Mouse (Mus musculus) liver, embryonic 13.5 days (tissue): ENCODE data around the gene Cdc14b. TPM values are rescaled to one million over a fixed set of nuclear protein-coding genes. Genes with fewer than 3 reads are reported as not detected.

ENCODE experiments used
- ATAC-seq: fragments of 200-750 bp; cut with Nextera tagmentation; 2 replicates; pipeline ENCODE4 v1.8.0; 2017; ENCODE audit warnings: low read depth, mild to moderate bottlenecking, moderate number of reproducible peaks, moderate library complexity
- DNase-seq: peaks from one replicate; pipeline ENCODE4 v3.0.0; 2022
- H3K27ac ChIP-seq: fragments of 300-500 bp; sonication (generic); 2 replicates; pipeline ENCODE4 v1.5.1; 2015; ENCODE audit warnings: moderate library complexity, mild to moderate bottlenecking, inconsistent platforms
- H3K27me3 ChIP-seq: fragments of 300-500 bp; sonication (generic); 2 replicates; pipeline ENCODE4 v1.6.1; 2015; ENCODE audit warnings: mild to moderate bottlenecking, inconsistent platforms
- H3K36me3 ChIP-seq: fragments of 300-500 bp; sonication (generic); 2 replicates; pipeline ENCODE4 v1.6.1; 2015; ENCODE audit warnings: mild to moderate bottlenecking, inconsistent platforms
- H3K4me1 ChIP-seq: fragments of 300-500 bp; sonication (generic); replicated peaks from 2 replicates; pipeline ENCODE4 v1.6.1; 2015; ENCODE audit warnings: inconsistent platforms
- H3K4me2 ChIP-seq: fragments of 300-500 bp; sonication (generic); 2 replicates; pipeline ENCODE4 v1.6.1; 2015; ENCODE audit warnings: inconsistent platforms, mild to moderate bottlenecking, moderate library complexity
- H3K4me3 ChIP-seq: fragments of 300-500 bp; sonication (generic); replicated peaks from 2 replicates; pipeline ENCODE4 v1.5.1; 2015; ENCODE audit warnings: mild to moderate bottlenecking, inconsistent platforms
- H3K9ac ChIP-seq: fragments of 300-500 bp; sonication (generic); 2 replicates; pipeline ENCODE4 v1.6.1; 2015; ENCODE audit warnings: mild to moderate bottlenecking, inconsistent platforms
- H3K9me3 ChIP-seq: fragments of 300-500 bp; sonication (generic); replicated peaks from 2 replicates; pipeline ENCODE4 v1.6.1; 2016; ENCODE audit warnings: inconsistent platforms
- WGBS: fragments of 180-500 bp; shearing (Covaris S2); methylation state at CpG from one replicate; pipeline ENCODE4 v1.1.7; 2015; ENCODE audit not compliant: insufficient replicate concordance; 5-methylcytosine and 5-hydroxymethylcytosine counted together
- polyA plus RNA-seq: library from polyadenylated mRNA; unstranded; fragments of >200 nt; fragmentation: Nextera tagmentation; extraction: Ambion mirVana; gene quantifications from 2 replicates; pipeline ENCODE4 v1.2.1, GENCODE M21; 2015

The Cdc14b gene
- polyA plus RNA-seq, 1 experiment from 2014 or later = 6.9 TPM

GRCm38 (mm10) chr13:64187065-64187464, 88.0 kb downstream of the Cdc14b start:
- no peaks in the 10 kb centered on the region for H3K27me3 ChIP-seq
- H3K4me3 ChIP-seq = no peak overlapping the region
- H3K4me1 ChIP-seq = 0 out of 2 replicates have a peak, but pooled peaks cover 4% of the 10 kb centered on the region
- DNase-seq (no peak), ATAC-seq (no peak)
- no peak overlapping the region for H3K27ac ChIP-seq
- no peaks in the 10 kb centered on the region for H3K9me3 ChIP-seq
- H3K36me3 ChIP-seq = no peaks in the 10 kb centered on the region
- H3K9ac ChIP-seq = no peak overlapping the region
- H3K4me2 ChIP-seq = no peak overlapping the region

DNA sequence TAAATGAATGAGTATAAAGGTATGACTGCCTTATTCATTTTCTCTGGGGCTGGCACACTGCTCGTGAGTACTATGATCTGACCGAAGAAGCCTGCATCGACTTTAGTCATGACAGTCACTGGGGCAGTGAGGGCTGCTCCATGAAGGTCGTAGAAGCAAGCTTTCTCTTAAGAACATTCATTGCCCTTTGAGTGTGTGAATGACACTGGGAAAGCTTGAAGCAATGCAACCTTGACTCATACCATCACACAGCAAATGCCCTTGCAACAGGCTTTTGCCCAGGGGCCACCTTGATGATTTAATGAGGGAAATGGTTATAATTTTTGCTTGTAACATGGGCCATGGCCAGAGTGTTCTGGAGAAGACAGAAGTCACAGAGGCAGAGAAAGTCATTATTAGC, 88.6 kb downstream of the Cdc14b start:
- ATAC-seq (no peak), DNase-seq (no peak)
- Histone ChIP-seq H3K4me2 (no peak overlapping the region), H3K9me3 (no peaks in the 10 kb centered on the region), H3K4me3 (no peak overlapping the region), H3K36me3 (no peaks in the 10 kb centered on the region), H3K9ac (no peak overlapping the region), H3K27ac (no peak overlapping the region), H3K4me1 (0 out of 2 replicates have a peak, but pooled peaks cover 4% of the 10 kb centered on the region), H3K27me3 (no peaks in the 10 kb centered on the region)
- 66% methylated on average over 4 of the region's 4 CpGs for WGBS

DNA sequence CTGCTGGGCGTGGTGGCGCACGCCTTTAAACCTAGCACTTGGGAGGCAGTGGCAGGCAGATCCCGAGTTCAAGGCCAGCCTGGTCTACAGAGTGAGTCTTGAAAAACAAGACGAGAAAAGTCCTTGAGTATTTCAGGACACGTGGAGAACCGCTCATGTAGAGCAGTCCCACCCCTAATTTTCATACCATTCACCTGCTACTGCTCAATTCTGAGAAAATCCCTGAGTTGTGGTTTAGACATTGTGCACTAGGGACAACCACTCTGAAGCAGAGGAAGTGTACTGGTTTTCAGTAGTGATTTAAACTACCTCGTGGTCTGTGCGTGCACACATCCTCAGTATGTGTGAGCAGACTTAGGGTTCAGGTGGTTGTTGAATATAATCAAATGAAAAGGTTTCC, 89.5 kb downstream of the Cdc14b start:
- H3K4me3 ChIP-seq = no peak overlapping the region
- H3K36me3 ChIP-seq = no peaks in the 10 kb centered on the region
- DNase-seq (no peak), ATAC-seq (no peak)
- H3K4me2 ChIP-seq = no peak overlapping the region
- 73% methylated on average over 9 of the region's 9 CpGs for WGBS
- no peak overlapping the region for H3K9ac ChIP-seq
- H3K27ac ChIP-seq = no peak overlapping the region
- no peaks in the 10 kb centered on the region for H3K27me3 ChIP-seq
- H3K4me1 ChIP-seq = 0 out of 2 replicates have a peak, but pooled peaks cover 4% of the 10 kb centered on the region
- no peaks in the 10 kb centered on the region for H3K9me3 ChIP-seq

GRCm38 (mm10) chr13:64185176-64185575, 89.9 kb downstream of the Cdc14b start:
- no peak for ATAC-seq
- Histone ChIP-seq H3K4me2 (no peak overlapping the region), H3K27ac (no peak overlapping the region)

DNA sequence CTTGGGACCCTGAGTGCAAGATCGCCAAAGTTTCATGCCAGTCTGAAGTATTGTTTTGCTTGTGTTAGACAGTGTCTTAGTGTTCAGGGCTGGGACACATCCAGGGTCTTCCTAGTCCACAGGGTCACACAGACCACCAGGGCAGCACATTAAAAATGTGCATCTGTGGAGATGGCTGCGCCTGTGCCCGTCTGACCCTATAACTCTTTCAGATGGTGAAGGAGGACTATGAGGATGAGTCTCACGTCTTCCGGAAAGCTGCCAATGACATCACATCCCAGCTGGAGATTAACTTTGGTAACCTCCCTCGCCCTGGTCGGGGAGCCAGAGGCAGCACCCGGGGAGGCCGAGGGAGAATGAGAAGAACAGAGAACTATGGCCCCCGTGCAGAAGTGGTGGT, 90.7 kb downstream of the Cdc14b start:
- DNase-seq (no peak), ATAC-seq (no peak)
- Histone ChIP-seq H3K36me3 (no peaks in the 10 kb centered on the region), H3K4me3 (no peak overlapping the region), H3K9me3 (no peaks in the 10 kb centered on the region), H3K27ac (no peak overlapping the region), H3K4me2 (no peak overlapping the region), H3K27me3 (no peaks in the 10 kb centered on the region), H3K9ac (no peak overlapping the region), H3K4me1 (0 out of 2 replicates have a peak, but pooled peaks cover 4% of the 10 kb centered on the region)
- WGBS = 79% methylated on average over 10 of the region's 10 CpGs

More at GRCm38 (mm10) chr13:64185176-64185575, 89.9 kb downstream of the Cdc14b start:
- H3K9me3 ChIP-seq = no peaks in the 10 kb centered on the region
- WGBS = 70% methylated on average over 7 of the region's 7 CpGs
- H3K36me3 ChIP-seq = no peaks in the 10 kb centered on the region
- DNase-seq = no peak
- H3K4me3 ChIP-seq = no peak overlapping the region
- 0 out of 2 replicates have a peak, but pooled peaks cover 4% of the 10 kb centered on the region for H3K4me1 ChIP-seq
- no peaks in the 10 kb centered on the region for H3K27me3 ChIP-seq
- H3K9ac ChIP-seq = no peak overlapping the region

DNA sequence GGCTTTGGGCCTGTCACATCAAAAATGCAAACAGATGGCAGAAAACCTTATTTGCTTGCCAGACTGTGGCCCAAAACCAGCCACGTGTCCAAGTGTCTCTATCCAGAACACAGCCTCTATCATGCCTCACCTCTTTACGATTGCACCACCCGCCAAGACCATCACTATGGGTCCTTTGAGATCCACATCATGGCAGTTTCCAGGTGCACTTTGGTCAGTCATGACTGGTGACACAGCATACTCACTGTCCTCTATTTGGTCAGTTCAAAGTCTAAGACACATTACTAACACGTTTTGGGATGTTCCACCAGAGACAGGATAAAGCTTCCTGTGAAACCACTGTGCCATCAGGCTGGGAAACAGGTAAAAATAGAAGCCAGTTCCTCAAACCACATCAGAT, 91.5 kb downstream of the Cdc14b start:
- Histone ChIP-seq H3K4me1 (peaks cover 6% of the 10 kb centered on the region), H3K27ac (no peak overlapping the region), H3K4me2 (no peak overlapping the region), H3K36me3 (no peaks in the 10 kb centered on the region), H3K27me3 (no peaks in the 10 kb centered on the region), H3K9ac (no peak overlapping the region), H3K9me3 (no peaks in the 10 kb centered on the region), H3K4me3 (no peak overlapping the region)
- ATAC-seq = no peak
- WGBS = 59% methylated on average over 4 of the region's 4 CpGs
- no peak for DNase-seq

DNA sequence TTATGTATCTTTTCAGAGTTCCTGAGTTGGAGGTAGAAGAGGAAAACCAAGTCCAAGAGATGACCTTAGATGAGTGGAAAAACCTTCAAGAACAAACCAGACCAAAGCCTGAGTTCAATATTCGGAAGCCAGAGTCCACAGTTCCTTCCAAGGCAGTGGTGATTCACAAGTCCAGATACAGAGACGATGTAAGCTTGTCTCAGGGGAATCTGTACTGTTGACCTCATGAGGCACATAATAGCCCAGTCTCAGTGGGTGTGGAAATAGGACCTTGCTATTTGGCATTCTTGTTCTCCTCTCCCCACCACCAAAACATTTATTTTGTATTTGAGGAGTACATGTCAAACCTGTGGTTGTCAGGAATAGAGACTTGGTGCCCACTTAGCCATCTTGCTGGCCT, 93.0 kb downstream of the Cdc14b start:
- no peaks in the 10 kb centered on the region for H3K27me3 ChIP-seq
- H3K9me3 ChIP-seq = no peaks in the 10 kb centered on the region
- H3K9ac ChIP-seq = no peak overlapping the region
- DNase-seq = no peak
- no peak for ATAC-seq
- 62% methylated on average over 2 of the region's 2 CpGs for WGBS
- no peak overlapping the region for H3K4me3 ChIP-seq
- no peak overlapping the region for H3K4me2 ChIP-seq
- no peaks in the 10 kb centered on the region for H3K36me3 ChIP-seq
- peaks cover 10% of the 10 kb centered on the region for H3K4me1 ChIP-seq
- H3K27ac ChIP-seq = no peak overlapping the region

GRCm38 (mm10) chr13:64180888-64181287, 94.2 kb downstream of the Cdc14b start:
- DNase-seq (peak; percentile 19), ATAC-seq (peak; percentile 47; the same call in 1 of the 2 replicates)

DNA sequence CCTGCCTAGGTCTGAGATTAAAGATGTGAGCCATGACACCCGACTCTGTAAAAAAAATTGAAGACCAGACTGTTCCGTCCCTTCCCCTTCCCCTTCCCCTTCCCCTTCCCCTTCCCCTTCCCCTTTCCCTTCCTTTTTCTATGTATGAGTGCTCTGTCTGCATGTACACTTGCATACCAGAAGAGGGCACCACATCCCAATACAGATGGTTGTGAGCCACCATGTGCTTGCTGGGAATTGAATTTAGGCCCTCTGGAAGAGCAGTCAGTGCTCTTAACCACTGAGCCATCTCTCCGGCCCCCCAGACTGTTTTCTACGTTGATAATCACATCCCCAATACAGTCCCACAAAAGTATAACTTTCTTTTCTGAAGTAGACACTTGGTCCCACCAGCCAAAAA, 94.8 kb downstream of the Cdc14b start:
- Histone ChIP-seq H3K4me3 (no peak overlapping the region), H3K9me3 (no peaks in the 10 kb centered on the region), H3K27me3 (no peaks in the 10 kb centered on the region), H3K27ac (no peak overlapping the region), H3K4me1 (peaks cover 10% of the 10 kb centered on the region), H3K4me2 (no peak overlapping the region), H3K36me3 (no peaks in the 10 kb centered on the region), H3K9ac (no peak overlapping the region)
- DNase-seq (no peak), ATAC-seq (no peak)
- 60% methylated on average over 4 of the region's 4 CpGs for WGBS

More at GRCm38 (mm10) chr13:64180888-64181287, 94.2 kb downstream of the Cdc14b start:
- Histone ChIP-seq H3K36me3 (no peaks in the 10 kb centered on the region), H3K9me3 (no peaks in the 10 kb centered on the region), H3K27ac (no peak overlapping the region), H3K4me2 (no peak overlapping the region), H3K9ac (no peak overlapping the region), H3K27me3 (no peaks in the 10 kb centered on the region), H3K4me1 (peaks cover 10% of the 10 kb centered on the region), H3K4me3 (no peak overlapping the region)
- WGBS = 62% methylated on average over 3 of the region's 3 CpGs

DNA sequence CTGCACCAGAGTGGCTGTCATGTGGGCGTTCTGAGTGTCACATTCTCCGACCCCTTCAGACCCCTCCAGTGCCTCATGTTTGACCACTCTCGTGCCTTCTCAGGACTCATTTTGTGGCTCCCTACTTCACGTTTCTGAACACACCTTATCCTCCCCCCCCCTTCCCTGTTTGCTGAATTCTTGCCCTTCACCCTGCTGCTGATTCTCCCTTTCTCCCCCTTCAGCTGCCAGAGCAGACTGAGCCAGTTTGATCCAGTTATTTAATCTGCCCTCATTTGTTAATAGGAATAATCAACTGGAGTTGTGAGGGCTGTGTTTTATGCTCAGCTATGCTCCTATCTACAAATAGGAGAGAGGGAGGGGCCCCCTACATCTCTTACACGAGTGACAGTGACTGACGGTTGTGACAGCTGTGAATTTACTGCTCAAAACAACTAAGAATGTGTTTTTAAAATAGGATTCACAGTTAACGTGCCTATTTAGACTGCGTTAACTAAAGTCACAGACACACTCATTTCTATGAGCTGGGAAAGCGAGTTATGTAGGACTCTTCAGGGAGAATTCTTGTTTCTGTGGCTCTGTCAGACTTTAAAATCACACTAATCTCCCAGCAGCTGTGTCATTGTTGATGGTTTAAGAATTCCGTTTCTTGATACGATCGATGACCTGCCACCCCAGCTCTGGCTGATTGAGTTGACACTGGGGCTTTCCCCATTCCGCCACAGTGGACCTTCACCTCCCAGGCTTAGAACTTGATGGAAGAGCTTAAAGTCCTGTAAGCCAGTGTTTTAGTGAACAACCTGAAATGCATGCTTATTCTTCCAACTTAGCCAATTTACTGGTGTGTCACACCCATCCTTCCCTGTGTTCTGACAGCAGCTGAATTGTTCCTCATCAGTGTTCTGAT, 96.1 kb downstream of the Cdc14b start:
- H3K4me1 ChIP-seq = peaks cover 10% of the 10 kb centered on the region
- H3K4me2 ChIP-seq = no peak overlapping the region
- H3K27me3 ChIP-seq = no peaks in the 10 kb centered on the region
- 0 out of 2 replicates have a peak, but pooled peaks cover 2% of the 10 kb centered on the region for H3K36me3 ChIP-seq
- no peak for DNase-seq
- WGBS = 63% methylated on average over 13 of the region's 13 CpGs
- peak; percentile 45; the same call in 1 of the 2 replicates for ATAC-seq
- H3K4me3 ChIP-seq = no peak overlapping the region
- H3K27ac ChIP-seq = peak overlapping the region; percentile 53
- H3K9me3 ChIP-seq = no peaks in the 10 kb centered on the region
- no peak overlapping the region for H3K9ac ChIP-seq

DNA sequence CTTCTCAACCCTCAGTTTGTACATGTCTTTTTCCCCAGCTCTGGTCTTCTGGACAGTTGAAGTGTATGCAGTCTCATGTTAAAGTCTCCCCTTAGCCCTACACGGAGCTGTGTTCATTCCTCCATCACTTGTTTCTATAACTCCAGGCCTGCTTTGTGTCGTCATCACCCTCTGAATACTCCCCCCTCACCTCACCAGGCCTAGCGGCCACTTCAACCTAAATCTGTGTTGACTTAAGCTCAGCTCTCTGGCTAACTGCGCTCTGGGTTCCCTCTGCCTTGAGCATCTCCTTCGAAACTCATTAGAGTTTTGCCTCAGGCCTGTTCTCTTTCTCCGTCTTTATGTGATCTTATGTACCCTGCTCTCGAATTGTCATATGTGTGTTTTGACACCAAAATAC, 97.1 kb downstream of the Cdc14b start:
- H3K9ac ChIP-seq = no peak overlapping the region
- no peak overlapping the region for H3K4me2 ChIP-seq
- DNase-seq (no peak), ATAC-seq (0 out of 2 replicates have a peak, but pooled peaks have one; percentile 17)
- H3K4me3 ChIP-seq = no peak overlapping the region
- H3K27ac ChIP-seq = no peak overlapping the region
- H3K9me3 ChIP-seq = no peaks in the 10 kb centered on the region
- H3K36me3 ChIP-seq = peaks cover 4% of the 10 kb centered on the region; the same call in 1 of the 2 replicates
- H3K4me1 ChIP-seq = peaks cover 7% of the 10 kb centered on the region
- WGBS = 59% methylated on average over 7 of the region's 7 CpGs
- no peaks in the 10 kb centered on the region for H3K27me3 ChIP-seq

DNA sequence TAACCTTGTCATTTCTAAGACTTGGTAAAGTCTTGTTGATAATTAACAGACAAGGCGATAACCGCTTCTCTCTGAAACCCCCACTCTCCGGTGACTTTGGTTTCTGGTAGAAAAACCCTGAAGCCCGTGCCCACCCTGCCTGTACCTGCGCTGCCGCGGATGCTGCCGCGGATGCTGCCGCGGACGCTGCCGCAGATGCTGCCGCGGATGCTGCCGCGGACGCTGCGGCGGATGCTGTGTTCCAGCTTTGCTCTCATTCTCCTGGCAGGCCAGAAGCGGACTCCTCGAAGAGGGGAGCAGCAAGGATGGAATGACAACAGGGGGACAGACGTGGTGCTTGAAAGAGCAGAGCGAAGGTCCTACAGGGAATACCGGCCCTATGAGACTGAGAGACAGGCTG, 105.3 kb downstream of the Cdc14b start:
- H3K4me2 ChIP-seq = no peak overlapping the region
- WGBS = 93% methylated on average over 25 of the region's 25 CpGs
- H3K27me3 ChIP-seq = no peaks in the 10 kb centered on the region
- H3K27ac ChIP-seq = no peak overlapping the region
- H3K36me3 ChIP-seq = peaks cover 20% of the 10 kb centered on the region; the same call in 1 of the 2 replicates
- H3K9me3 ChIP-seq = no peaks in the 10 kb centered on the region
- DNase-seq (no peak), ATAC-seq (no peak)
- no peaks in the 10 kb centered on the region for H3K4me1 ChIP-seq
- H3K9ac ChIP-seq = no peak overlapping the region
- no peak overlapping the region for H3K4me3 ChIP-seq
